Mouse (Mus musculus): ENCODE results near the gene Apol10b. TPM values are rescaled to one million over a fixed set of nuclear protein-coding genes. Genes with fewer than 3 reads are reported as not detected.

Apol10b gene
- 0.26 TPM for polyA plus RNA-seq (2014; fragmentation: Illumina TruSeq; extraction: RNeasy Lipid Tissue Mini Kit (QIAGEN cat#74804); ENCODE audit: low read depth, low replicate concordance)

GRCm38 (mm10) chr15:77595961-77596360, at the start of gene Apol10b:
TSS of gene Apol10b (minus strand) at chr15:77596125.

GRCm38 (mm10) chr15:77643176-77643575, 47.3 kb upstream of the Apol10b start, which contains the start of gene Apol11b:
TSS of gene Apol11b (minus strand) at chr15:77643286.

DNA sequence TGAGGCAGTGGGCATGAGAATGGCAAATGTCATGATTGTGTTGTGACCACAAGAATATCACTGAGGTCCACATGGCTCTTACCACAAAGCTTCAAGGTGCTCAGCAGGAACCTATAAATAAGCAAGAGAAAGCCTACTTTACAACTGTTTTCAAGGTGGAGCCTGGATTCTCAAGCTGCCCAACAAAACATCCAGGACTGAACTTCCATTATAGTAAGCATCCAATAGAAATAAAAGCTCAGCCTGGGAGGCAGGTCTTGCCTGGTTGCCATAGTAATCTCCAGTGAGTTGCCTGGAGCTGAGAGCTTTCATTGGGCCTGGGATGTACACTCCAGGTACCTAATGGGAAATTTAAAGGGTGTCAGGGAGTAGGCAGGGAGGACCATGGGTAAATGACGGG, 3.0 kb upstream of the Apol10b start, which contains the start of gene Gm36245:
TSS of gene Gm36245 (plus strand) at position 301 of the 400 bp plus-strand sequence.

GRCm38 (mm10) chr15:77561792-77562191, 34.1 kb downstream of the Apol10b start, which contains the start of gene 1700025B11Rik:
TSS of gene 1700025B11Rik (minus strand) at chr15:77561892.

Other genes starting within 250 kb of the Apol10b start
- 173 TPM for gene Apol7a, start 197.0 kb downstream of the Apol10b start, polyA plus RNA-seq (2014; fragmentation: Illumina TruSeq; extraction: RNeasy Lipid Tissue Mini Kit (QIAGEN cat#74804); ENCODE audit: low read depth, low replicate concordance)
- 10.9 TPM for gene Apol9a, start 185.0 kb downstream of the Apol10b start, polyA plus RNA-seq (2014; fragmentation: Illumina TruSeq; extraction: RNeasy Lipid Tissue Mini Kit (QIAGEN cat#74804); ENCODE audit: low read depth, low replicate concordance)
- gene Apol7b, start 148.6 kb downstream of the Apol10b start, polyA plus RNA-seq (2014; fragmentation: Illumina TruSeq; extraction: RNeasy Lipid Tissue Mini Kit (QIAGEN cat#74804); ENCODE audit: low read depth, low replicate concordance): not detected
- not detected for gene Apol10a, start 119.1 kb downstream of the Apol10b start, polyA plus RNA-seq (2014; fragmentation: Illumina TruSeq; extraction: RNeasy Lipid Tissue Mini Kit (QIAGEN cat#74804); ENCODE audit: low read depth, low replicate concordance)
- not detected for gene Apol11a, start 87.9 kb downstream of the Apol10b start, polyA plus RNA-seq (2014; fragmentation: Illumina TruSeq; extraction: RNeasy Lipid Tissue Mini Kit (QIAGEN cat#74804); ENCODE audit: low read depth, low replicate concordance)
- 0.24 TPM for gene Apol7c, start 62.8 kb downstream of the Apol10b start, polyA plus RNA-seq (2014; fragmentation: Illumina TruSeq; extraction: RNeasy Lipid Tissue Mini Kit (QIAGEN cat#74804); ENCODE audit: low read depth, low replicate concordance)
- gene 1700025B11Rik, start 34.2 kb downstream of the Apol10b start, polyA plus RNA-seq (2014; fragmentation: Illumina TruSeq; extraction: RNeasy Lipid Tissue Mini Kit (QIAGEN cat#74804); ENCODE audit: low read depth, low replicate concordance): not detected
- gene Gm36245, start 3.1 kb upstream of the Apol10b start, polyA plus RNA-seq (2014; fragmentation: Illumina TruSeq; extraction: RNeasy Lipid Tissue Mini Kit (QIAGEN cat#74804); ENCODE audit: low read depth, low replicate concordance): not detected
- not detected for gene Apol11b, start 47.2 kb upstream of the Apol10b start, polyA plus RNA-seq (2014; fragmentation: Illumina TruSeq; extraction: RNeasy Lipid Tissue Mini Kit (QIAGEN cat#74804); ENCODE audit: low read depth, low replicate concordance)
- 0.74 TPM for gene Apol7e, start 102.7 kb upstream of the Apol10b start, polyA plus RNA-seq (2014; fragmentation: Illumina TruSeq; extraction: RNeasy Lipid Tissue Mini Kit (QIAGEN cat#74804); ENCODE audit: low read depth, low replicate concordance)
- 28.4 TPM for gene Apol9b, start 132.9 kb upstream of the Apol10b start, polyA plus RNA-seq (2014; fragmentation: Illumina TruSeq; extraction: RNeasy Lipid Tissue Mini Kit (QIAGEN cat#74804); ENCODE audit: low read depth, low replicate concordance)
- not detected for gene Apol8, start 160.9 kb upstream of the Apol10b start, polyA plus RNA-seq (2014; fragmentation: Illumina TruSeq; extraction: RNeasy Lipid Tissue Mini Kit (QIAGEN cat#74804); ENCODE audit: low read depth, low replicate concordance)
- gene Myh9, start 246.1 kb upstream of the Apol10b start, polyA plus RNA-seq (2014; fragmentation: Illumina TruSeq; extraction: RNeasy Lipid Tissue Mini Kit (QIAGEN cat#74804); ENCODE audit: low read depth, low replicate concordance): 3.8 TPM